Mouse (Mus musculus) gastrocnemius, adult 8-10 months (tissue): ENCODE results near the gene Tdp2. TPM values are rescaled to one million over a fixed set of nuclear protein-coding genes. Genes with fewer than 3 reads are reported as not detected.

Source experiments
- DNase-seq, 2 experiments: peaks; one replicate each; pipeline ENCODE4 v3.0.0; 2022; ENCODE audit warnings: low spot score in 2 of 2
- total RNA-seq, 4 experiments: library from RNA; stranded (reverse); gene quantifications; 2 replicates each; pipeline ENCODE4 v1.2.4; 2022

The Tdp2 gene
- total RNA-seq, 4 experiments from 2014 or later: 7.2 to 9.8 (median 8.1) TPM

GRCm38 (mm10) chr13:24880208-24880607, 48.7 kb downstream of the Tdp2 start:
- DNase-seq: no peak

- DNase-seq: no peak
Measured at GRCm38 (mm10) chr13:24880704-24881103, 49.2 kb downstream of the Tdp2 start.

GRCm38 (mm10) chr13:24882411-24882810, 50.9 kb downstream of the Tdp2 start:
- DNase-seq: no peak

GRCm38 (mm10) chr13:24889554-24889953, 58.1 kb downstream of the Tdp2 start:
- no peak for DNase-seq

Other genes with a start within 250 kb of the Tdp2 start
- gene Ripor2, start 249.5 kb upstream of the Tdp2 start, total RNA-seq: 1 to 10 TPM; 3.1 to 9.0 (median 4.5) TPM
- not detected for gene Armh2, start 90.4 kb upstream of the Tdp2 start, total RNA-seq
- gene Gmnn, start 69.8 kb upstream of the Tdp2 start, total RNA-seq: 1 to 10 TPM; 3.1 to 4.9 (median 4.0) TPM
- 10 to 100 TPM; 45.0 to 68.9 (median 57.9) TPM for gene BC005537, start 30.0 kb upstream of the Tdp2 start, total RNA-seq
- 100 to 1,000 TPM; 129 to 137 (median 136) TPM for gene Acot13, start 139 bp upstream of the Tdp2 start, total RNA-seq
- gene D130043K22Rik, start 13.5 kb downstream of the Tdp2 start, total RNA-seq: not detected
- gene Aldh5a1, start 106.0 kb downstream of the Tdp2 start, total RNA-seq: 1 to 10 TPM; 6.7 to 9.3 (median 8.1) TPM
- gene Gpld1, start 111.5 kb downstream of the Tdp2 start, total RNA-seq: 1 to 10 TPM in 1 of 4 experiments, under 1 TPM in 3; 0.36 to 1.3 (median 0.93) TPM
- 10 to 100 TPM; 37.9 to 43.4 (median 40.0) TPM for gene Mrs2, start 188.7 kb downstream of the Tdp2 start, total RNA-seq
- 1 to 10 TPM in 1 of 4 experiments, under 1 TPM in 3; 0.15 to 1.2 (median 0.28) TPM for gene Dcdc2a, start 224.3 kb downstream of the Tdp2 start, total RNA-seq